Mouse (Mus musculus) liver, adult 2 months (tissue): Measurements from ENCODE around the gene Nsmce1.

ENCODE experiments used
- CTCF ChIP-seq: fragments of 200-500 bp; IDR thresholded peaks from 2 replicates; pipeline ENCODE4 v1.5.1; 2011; ENCODE audit warnings: low read depth, low read length, control low read depth
- POLR2A ChIP-seq: fragments of 200-500 bp; IDR thresholded peaks from 2 replicates; pipeline ENCODE4 v1.6.1; 2011; ENCODE audit warnings: low read length, control low read depth; ENCODE audit not compliant: insufficient read depth; ENCODE audit errors: extremely low read depth

- TF ChIP-seq POLR2A (no peak), CTCF (no peak)
Observed at GRCm38 (mm10) chr7:125517470-125517869, 26.1 kb upstream of the Nsmce1 start.
